Mouse (Mus musculus) limb, embryonic 11.5 days (tissue): Measurements from ENCODE around the gene Ptpn14. TPM values are rescaled to one million over a fixed set of nuclear protein-coding genes. Genes with fewer than 3 reads are reported as not detected.

ENCODE experiments used
- ATAC-seq: fragments of 200-750 bp; cut with Nextera tagmentation; 2 replicates; pipeline ENCODE4 v1.8.0; 2017; ENCODE audit warnings: low read depth; ENCODE audit not compliant: insufficient number of reproducible peaks, low FRiP score, low TSS enrichment
- DNase-seq: peaks from one replicate; pipeline ENCODE4 v3.0.0-alpha.2; 2015; ENCODE audit warnings: low spot score
- H3K27ac ChIP-seq: fragments of 300-500 bp; sonication (generic); replicated peaks from 2 replicates; pipeline ENCODE4 v1.5.1; 2014; ENCODE audit warnings: low read depth, mild to moderate bottlenecking, low read length
- H3K27me3 ChIP-seq: fragments of 300-500 bp; sonication (generic); 2 replicates; pipeline ENCODE4 v1.6.1; 2014; ENCODE audit warnings: mild to moderate bottlenecking, low read length, mixed read lengths; ENCODE audit not compliant: control insufficient read depth, insufficient read depth
- H3K36me3 ChIP-seq: fragments of 300-500 bp; sonication (generic); 2 replicates; pipeline ENCODE4 v1.6.1; 2014; ENCODE audit warnings: mild to moderate bottlenecking, low read length, moderate library complexity, mixed read lengths; ENCODE audit not compliant: control insufficient read depth, insufficient read depth
- H3K4me1 ChIP-seq: fragments of 300-500 bp; sonication (generic); 2 replicates; pipeline ENCODE4 v1.6.1; 2014; ENCODE audit warnings: low read length, mixed read lengths; ENCODE audit not compliant: control insufficient read depth, insufficient read depth
- H3K4me2 ChIP-seq: fragments of 300-500 bp; sonication (generic); 2 replicates; pipeline ENCODE4 v1.6.1; 2014; ENCODE audit warnings: low read depth, mild to moderate bottlenecking, moderate library complexity; ENCODE audit not compliant: severe bottlenecking
- H3K4me3 ChIP-seq: fragments of 300-500 bp; sonication (generic); 2 replicates; pipeline ENCODE4 v1.5.1; 2014; ENCODE audit warnings: low read depth, low read length
- H3K9ac ChIP-seq: fragments of 300-500 bp; sonication (generic); 2 replicates; pipeline ENCODE4 v1.6.1; 2014; ENCODE audit warnings: mild to moderate bottlenecking, low read length
- H3K9me3 ChIP-seq: fragments of 300-500 bp; sonication (generic); 2 replicates; pipeline ENCODE4 v1.6.1; 2016; ENCODE audit warnings: low read length; ENCODE audit not compliant: control insufficient read depth
- WGBS: fragments of 180-500 bp; shearing (Covaris S2); extraction: QIAGEN DNeasy Blood & Tissue Kit; methylation state at CpG from one replicate; pipeline ENCODE4 v1.1.7; 2014; 5-methylcytosine and 5-hydroxymethylcytosine counted together
- polyA plus RNA-seq: library from polyadenylated mRNA; unstranded; fragments of >200 nt; fragmentation: Nextera tagmentation; extraction: Ambion mirVana; gene quantifications from 2 replicates; pipeline ENCODE4 v1.2.1, GENCODE M21; 2014

Gene Ptpn14
- polyA plus RNA-seq, 1 experiment from 2014 or later, result 8.8 TPM

GRCm38 (mm10) chr1:189913093-189913760 lies 185.2 kb downstream of the Ptpn14 start:
- WGBS, result 86% methylated on average over 21 of the region's 21 CpGs
- no peak overlapping the region for H3K9ac ChIP-seq
- DNase-seq (no peak), ATAC-seq (no peak)
- H3K4me2 ChIP-seq, result no peak overlapping the region
- H3K27me3 ChIP-seq, result no peaks in the 10 kb centered on the region
- H3K4me3 ChIP-seq, result no peak overlapping the region
- H3K9me3 ChIP-seq, result no peaks in the 10 kb centered on the region
- H3K4me1 ChIP-seq, result peaks cover 23% of the 10 kb centered on the region
- no peak overlapping the region for H3K27ac ChIP-seq
- no peaks in the 10 kb centered on the region for H3K36me3 ChIP-seq

GRCm38 (mm10) chr1:189916422-189917125 lies 188.5 kb downstream of the Ptpn14 start:
- no peak for DNase-seq
- no peaks in the 10 kb centered on the region for H3K27me3 ChIP-seq
- H3K4me1 ChIP-seq, result peaks cover 28% of the 10 kb centered on the region
- no peak overlapping the region for H3K9ac ChIP-seq
- no peaks in the 10 kb centered on the region for H3K36me3 ChIP-seq
- H3K9me3 ChIP-seq, result no peaks in the 10 kb centered on the region
- no peak overlapping the region for H3K4me3 ChIP-seq
- H3K27ac ChIP-seq, result no peak overlapping the region
- WGBS, result 42% methylated on average over 10 of the region's 10 CpGs
- no peak overlapping the region for H3K4me2 ChIP-seq
- no peak for ATAC-seq

- H3K4me3 ChIP-seq, result no peak overlapping the region
- no peak overlapping the region for H3K27ac ChIP-seq
- 36% methylated on average over 4 of the region's 4 CpGs for WGBS
- H3K27me3 ChIP-seq, result no peaks in the 10 kb centered on the region
- H3K4me2 ChIP-seq, result no peak overlapping the region
- H3K4me1 ChIP-seq, result peaks cover 30% of the 10 kb centered on the region
- ATAC-seq (no peak), DNase-seq (no peak)
- H3K9ac ChIP-seq, result no peak overlapping the region
- H3K36me3 ChIP-seq, result no peaks in the 10 kb centered on the region
- H3K9me3 ChIP-seq, result no peaks in the 10 kb centered on the region
Measured at GRCm38 (mm10) chr1:189917126-189917500, 189.0 kb downstream of the Ptpn14 start.

- Histone ChIP-seq H3K27ac (no peak overlapping the region), H3K9me3 (no peaks in the 10 kb centered on the region), H3K36me3 (no peaks in the 10 kb centered on the region), H3K27me3 (no peaks in the 10 kb centered on the region), H3K9ac (no peak overlapping the region), H3K4me1 (peaks cover 23% of the 10 kb centered on the region), H3K4me3 (no peak overlapping the region), H3K4me2 (no peak overlapping the region)
- WGBS, result 84% methylated on average over 3 of the region's 3 CpGs
- ATAC-seq (no peak), DNase-seq (no peak)
Measured at GRCm38 (mm10) chr1:189919756-189920155, 191.7 kb downstream of the Ptpn14 start.

- no peaks in the 10 kb centered on the region for H3K27me3 ChIP-seq
- H3K4me1 ChIP-seq, result peaks cover 21% of the 10 kb centered on the region
- 31% methylated on average over 28 of the region's 28 CpGs for WGBS
- peak overlapping the region; percentile 74 for H3K4me3 ChIP-seq
- H3K27ac ChIP-seq, result no peak overlapping the region
- DNase-seq (no peak), ATAC-seq (peak; percentile 13; the same call in 1 of the 2 replicates)
- H3K9ac ChIP-seq, result peak overlapping the region; percentile 85
- H3K36me3 ChIP-seq, result no peaks in the 10 kb centered on the region
- H3K9me3 ChIP-seq, result no peaks in the 10 kb centered on the region
- H3K4me2 ChIP-seq, result peak overlapping the region; percentile 99
Measured at GRCm38 (mm10) chr1:189920701-189921567, 192.9 kb downstream of the Ptpn14 start.

GRCm38 (mm10) chr1:189921568-189921817 lies 193.4 kb downstream of the Ptpn14 start:
- Histone ChIP-seq H3K4me3 (peak overlapping the region; percentile 74), H3K36me3 (no peaks in the 10 kb centered on the region), H3K9me3 (no peaks in the 10 kb centered on the region), H3K27ac (no peak overlapping the region), H3K4me2 (peak overlapping the region; percentile 99), H3K9ac (peak overlapping the region; percentile 85), H3K4me1 (peaks cover 21% of the 10 kb centered on the region), H3K27me3 (no peaks in the 10 kb centered on the region)
- DNase-seq (peak; percentile 54), ATAC-seq (no peak; the same call in 1 of the 2 replicates)
- WGBS, result 0% methylated on average over 4 of the region's 4 CpGs

- Histone ChIP-seq H3K9me3 (no peaks in the 10 kb centered on the region), H3K4me1 (peaks cover 21% of the 10 kb centered on the region), H3K4me2 (peak within 1 kb of the TSS; percentile 99), H3K36me3 (no peaks in the 10 kb centered on the region), H3K9ac (peak within 1 kb of the TSS; percentile 85), H3K27ac (peak within 1 kb of the TSS; percentile 21; the same call in 1 of the 2 replicates), H3K27me3 (no peaks in the 10 kb centered on the region), H3K4me3 (peak within 1 kb of the TSS; percentile 74)
- ATAC-seq, result peak; percentile 81
- peak; percentile 76 for DNase-seq
- under 1% methylated on average over 57 of the region's 90 CpGs for WGBS
Measured at GRCm38 (mm10) chr1:189921818-189922592, 193.9 kb downstream of the Ptpn14 start, which contains the start of gene Smyd2. TSS of gene Smyd2 (minus strand) at chr1:189922363.

- no peaks in the 10 kb centered on the region for H3K36me3 ChIP-seq
- H3K4me3 ChIP-seq, result peak overlapping the region; percentile 74
- peak; percentile 45 for DNase-seq
- ATAC-seq, result no peak
- H3K4me1 ChIP-seq, result peaks cover 17% of the 10 kb centered on the region
- H3K4me2 ChIP-seq, result peak overlapping the region; percentile 99
- WGBS, result 4% methylated on average over 9 of the region's 9 CpGs
- no peaks in the 10 kb centered on the region for H3K27me3 ChIP-seq
- H3K9ac ChIP-seq, result peak overlapping the region; percentile 85
- H3K27ac ChIP-seq, result no peak overlapping the region
- no peaks in the 10 kb centered on the region for H3K9me3 ChIP-seq
Measured at GRCm38 (mm10) chr1:189922721-189923120, 194.7 kb downstream of the Ptpn14 start.
